Mouse (Mus musculus): ENCODE data around the gene Srf.

- no peak for TF ChIP-seq CTCF (IDR thresholded peaks at IDR 0.05; ENCODE audit: low read depth, low read length)
- no peak for TF ChIP-seq POLR2A (IDR thresholded peaks at IDR 0.05; ENCODE audit: extremely low read depth, insufficient read depth, low read length)
Measured at GRCm38 (mm10) chr17:46552151-46552550, 3.8 kb downstream of the Srf start.
